8 mouse cellular contexts compared by ENCODE assay signal in genomic region chr14:79451681-79452590, GRCm38 (mm10). TPM values are rescaled to one million over a fixed set of nuclear protein-coding genes. Genes with fewer than 3 reads are reported as not detected.
DNase-seq lines count a peak whose midpoint lies in the region; ATAC-seq lines count a peak whose summit lies in the region.
"Not testable (repeated sequence)": the region's sequence is repeated elsewhere in the genome, so short reads cannot be mapped to it uniquely, and the experiment has no call there.

Gene Kbtbd6, plus strand, starts transcription at chr14:79451835.

- H3K4me1 ChIP-seq in intestine, embryonic 14.5 days (replicated peaks; ENCODE audit: control insufficient read depth, insufficient read depth, low read length), result not testable (repeated sequence)

- H3K4me2 ChIP-seq in intestine, embryonic 14.5 days (ENCODE audit: low read length), result peak within 1 kb of the TSS; percentile 55

- WGBS in intestine, embryonic 14.5 days, result 13% methylated on average over 40 of the region's 89 CpGs

- not testable (repeated sequence) for H3K9me3 ChIP-seq in intestine, embryonic 14.5 days (ENCODE audit: control insufficient read depth, low read length)

- H3K27me3 ChIP-seq in intestine, embryonic 14.5 days (replicated peaks; ENCODE audit: control insufficient read depth, insufficient read depth, low read length), result not testable (repeated sequence)

- peak within 1 kb of the TSS; percentile 38 for H3K9ac ChIP-seq in intestine, embryonic 14.5 days (ENCODE audit: low read length)

- not testable (repeated sequence) for H3K36me3 ChIP-seq in intestine, embryonic 14.5 days (ENCODE audit: control insufficient read depth, insufficient read depth, low read length)

- peak; percentile 83 for DNase-seq in adrenal gland, postnatal 10 days
- DNase-seq in embryo, embryonic 9.5 days (ENCODE audit: extremely low spot score), result peak; percentile 89
- peak; percentile 47 to 58 for DNase-seq in gastrocnemius, postnatal 36 days
- peak; percentile 90 for DNase-seq in intestine, embryonic 14.5 days (ENCODE audit: low spot score)
- DNase-seq in left cerebral cortex, postnatal 10 days (ENCODE audit: extremely low spot score in 1 of 2, low spot score in 2 of 2), result peak; percentile 76 to 82
- DNase-seq in right cerebral cortex, postnatal 10 days (ENCODE audit: low spot score in 2 of 2), result peak; percentile 87 to 89
- peak; percentile 76 for DNase-seq in urinary bladder, postnatal 14 days (ENCODE audit: low spot score)

- 0 out of 2 replicates have a peak within 1 kb of the TSS, but pooled peaks have one; percentile 22 for H3K27ac ChIP-seq in intestine, embryonic 14.5 days (ENCODE audit: low read depth)

- intact Hi-C loops in gastrocnemius, postnatal 36 days (cut with DNase I); left cerebral cortex, postnatal 10 days (cut with DNase I): not testable (repeated sequence)

- peak within 1 kb of the TSS; percentile 47 for H3K4me3 ChIP-seq in intestine, embryonic 14.5 days (ENCODE audit: low read depth, low read length)

- ATAC-seq in intestine, embryonic 14.5 days (replicated peaks; ENCODE audit: low FRiP score, low TSS enrichment, low read depth), result peak; percentile 79
- ATAC-seq in megakaryocyte progenitor cell, adult 5-6 weeks (replicated peaks; ENCODE audit: poor library complexity), result peak; percentile 97

RNA-seq across cellular contexts. Expression of gene Kbtbd6, which starts in this region (rescaled TPM):
- under 1 TPM; 0.61 to 0.72 TPM for total RNA-seq in adrenal gland, postnatal 10 days (2021)
- total RNA-seq in gastrocnemius, postnatal 36 days (2021), result under 1 TPM in 1 of 2 experiments, not detected in 1; 0.15 TPM
- polyA plus RNA-seq in intestine, embryonic 14.5 days (2014; fragmentation: Nextera tagmentation; extraction: Ambion mirVana), result 3.5 and 3.6 TPM in 2 replicates
- 1 to 10 TPM; 1.5 to 1.7 TPM for total RNA-seq in left cerebral cortex, postnatal 10 days (2021)
- total RNA-seq in megakaryocyte progenitor cell, adult 5-6 weeks (2015), result 4.7 and 5.7 TPM in 2 replicates
- total RNA-seq in megakaryocyte progenitor cell, adult 5-6 weeks (2017), result 5.1 and 6.6 TPM in 2 replicates

Comparison
In these comparisons a context has a peak if more than half of its experiments do, and no peak if none do; other contexts are left out.
1. Peak in every context shown above with its lines: DNase-seq, ATAC-seq, H3K4me3 ChIP-seq and H3K27ac ChIP-seq.
2. Peak in DNase-seq in adrenal gland, postnatal 10 days; RNA of the gene not detected or under 1 TPM.
3. Peak in DNase-seq in gastrocnemius, postnatal 36 days; RNA of the gene not detected or under 1 TPM.